Mouse (Mus musculus): ENCODE measurements around the gene Gm10643. TPM values are rescaled to one million over a fixed set of nuclear protein-coding genes. Genes with fewer than 3 reads are reported as not detected.

The Gm10643 gene
- polyA plus RNA-seq, 1 experiment from 2014 or later: 0.27 TPM

DNA sequence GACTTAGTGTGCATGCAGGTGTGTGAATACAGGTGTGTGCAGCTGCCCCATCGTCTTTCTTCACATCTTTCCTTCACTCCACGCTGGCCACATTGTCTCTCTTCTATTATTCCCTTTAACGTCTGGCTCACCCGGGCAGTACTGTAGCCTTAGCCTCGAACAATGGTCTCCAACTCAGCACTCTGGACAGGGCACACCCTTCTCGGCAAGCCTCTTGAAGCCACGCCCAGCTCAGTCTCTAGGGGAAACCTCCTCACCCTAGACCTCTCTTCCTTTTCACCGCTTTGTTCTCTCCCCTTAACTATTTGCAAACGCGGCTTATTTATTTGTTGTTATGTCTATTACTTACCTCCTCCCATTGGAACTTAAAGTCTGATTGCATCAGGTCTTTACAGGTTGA lies 37.5 kb downstream of the Gm10643 start:
- ATAC-seq: no peak
- no peaks in the 10 kb centered on the region for H3K36me3 ChIP-seq
- H3K27me3 ChIP-seq (replicated peaks): peaks cover 74% of the 10 kb centered on the region
- WGBS (ENCODE audit: insufficient replicate concordance): 11% methylated on average over 10 of the region's 10 CpGs
- no peak overlapping the region for H3K27ac ChIP-seq
- H3K9ac ChIP-seq: no peak overlapping the region
- H3K9me3 ChIP-seq (replicated peaks): no peaks in the 10 kb centered on the region
- H3K4me2 ChIP-seq: no peak overlapping the region
- peaks cover 18% of the 10 kb centered on the region for H3K4me1 ChIP-seq
- H3K4me3 ChIP-seq: no peak overlapping the region

DNA sequence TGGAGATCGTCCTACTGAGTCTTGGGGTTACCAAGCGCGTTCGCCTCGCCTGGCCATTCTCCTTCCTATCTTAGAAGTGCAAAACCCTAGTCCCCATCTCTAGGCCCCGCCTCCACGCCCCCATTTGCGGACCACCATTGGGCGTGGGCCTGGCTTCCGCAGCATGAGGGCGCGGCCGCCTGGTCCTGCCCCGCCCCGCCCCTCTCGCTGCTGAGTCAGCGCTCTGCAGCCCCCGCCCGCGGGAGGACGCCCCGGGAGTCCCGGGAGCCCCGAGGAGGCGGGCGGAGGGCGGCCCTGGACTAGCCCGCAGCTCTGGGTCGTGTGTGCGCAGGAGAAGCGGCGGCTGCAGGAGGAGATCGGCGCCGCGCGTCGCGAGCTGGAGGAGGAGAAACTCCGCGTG lies 39.1 kb downstream of the Gm10643 start:
- Histone ChIP-seq H3K27ac (no peak overlapping the region), H3K36me3 (no peaks in the 10 kb centered on the region), H3K4me3 (peak overlapping the region; percentile 51), H3K4me1 (peaks cover 24% of the 10 kb centered on the region), H3K27me3 (replicated peaks) (peaks cover 90% of the 10 kb centered on the region), H3K9ac (no peak overlapping the region), H3K9me3 (replicated peaks) (no peaks in the 10 kb centered on the region), H3K4me2 (peak overlapping the region; percentile 74)
- peak; percentile 55; the same call in 1 of the 2 replicates for ATAC-seq
- 1% methylated on average over 41 of the region's 41 CpGs for WGBS (ENCODE audit: insufficient replicate concordance)

GRCm38 (mm10) chr8:84024171-84024570 lies 40.8 kb downstream of the Gm10643 start:
- Histone ChIP-seq H3K4me1 (peaks cover 24% of the 10 kb centered on the region), H3K9ac (no peak overlapping the region), H3K27me3 (replicated peaks) (peaks cover 96% of the 10 kb centered on the region), H3K9me3 (replicated peaks) (no peaks in the 10 kb centered on the region), H3K27ac (no peak overlapping the region), H3K36me3 (no peaks in the 10 kb centered on the region), H3K4me3 (no peak overlapping the region), H3K4me2 (no peak overlapping the region)
- no peak for ATAC-seq
- 6% methylated on average over 10 of the region's 10 CpGs for WGBS (ENCODE audit: insufficient replicate concordance)

- H3K4me2 ChIP-seq: no peak overlapping the region
- ATAC-seq: no peak
- H3K4me1 ChIP-seq: peaks cover 24% of the 10 kb centered on the region
- H3K36me3 ChIP-seq: no peaks in the 10 kb centered on the region
- H3K4me3 ChIP-seq: no peak overlapping the region
- no peak overlapping the region for H3K9ac ChIP-seq
- H3K9me3 ChIP-seq (replicated peaks): no peaks in the 10 kb centered on the region
- H3K27me3 ChIP-seq (replicated peaks): peaks cover 95% of the 10 kb centered on the region
- H3K27ac ChIP-seq: no peak overlapping the region
- WGBS (ENCODE audit: insufficient replicate concordance): 58% methylated on average over 1 of the region's 1 CpGs
Observed at GRCm38 (mm10) chr8:84023631-84024030, 41.3 kb downstream of the Gm10643 start.

GRCm38 (mm10) chr8:84023085-84023484 lies 41.9 kb downstream of the Gm10643 start:
- 19% methylated on average over 5 of the region's 5 CpGs for WGBS (ENCODE audit: insufficient replicate concordance)
- no peak overlapping the region for H3K27ac ChIP-seq
- peaks cover 95% of the 10 kb centered on the region for H3K27me3 ChIP-seq (replicated peaks)
- no peak for ATAC-seq
- no peak overlapping the region for H3K4me2 ChIP-seq
- no peaks in the 10 kb centered on the region for H3K36me3 ChIP-seq
- H3K9ac ChIP-seq: no peak overlapping the region
- H3K4me3 ChIP-seq: no peak overlapping the region
- no peaks in the 10 kb centered on the region for H3K9me3 ChIP-seq (replicated peaks)
- peaks cover 24% of the 10 kb centered on the region for H3K4me1 ChIP-seq

- ATAC-seq: no peak
- 40% methylated on average over 12 of the region's 12 CpGs for WGBS (ENCODE audit: insufficient replicate concordance)
Observed at GRCm38 (mm10) chr8:84021569-84021968, 43.4 kb downstream of the Gm10643 start.

GRCm38 (mm10) chr8:84021096-84021495 lies 43.8 kb downstream of the Gm10643 start, which contains the start of gene Palm3:
Gene Palm3, plus strand, starts transcription at chr8:84021471.
- Histone ChIP-seq H3K9ac (no peak within 1 kb of the TSS), H3K27me3 (replicated peaks) (peaks cover 88% of the 10 kb centered on the region), H3K36me3 (no peaks in the 10 kb centered on the region), H3K4me2 (peak within 1 kb of the TSS; percentile 17; the same call in 1 of the 2 replicates), H3K27ac (no peak within 1 kb of the TSS), H3K9me3 (replicated peaks) (no peaks in the 10 kb centered on the region), H3K4me1 (peaks cover 19% of the 10 kb centered on the region), H3K4me3 (no peak within 1 kb of the TSS)
- 14% methylated on average over 18 of the region's 18 CpGs for WGBS (ENCODE audit: insufficient replicate concordance)
- ATAC-seq: no peak

More at GRCm38 (mm10) chr8:84021569-84021968, 43.4 kb downstream of the Gm10643 start:
- Histone ChIP-seq H3K27ac (no peak overlapping the region), H3K27me3 (replicated peaks) (peaks cover 93% of the 10 kb centered on the region), H3K9me3 (replicated peaks) (no peaks in the 10 kb centered on the region), H3K4me2 (peak overlapping the region; percentile 17; the same call in 1 of the 2 replicates), H3K4me1 (peaks cover 24% of the 10 kb centered on the region), H3K9ac (no peak overlapping the region), H3K4me3 (no peak overlapping the region), H3K36me3 (no peaks in the 10 kb centered on the region)

DNA sequence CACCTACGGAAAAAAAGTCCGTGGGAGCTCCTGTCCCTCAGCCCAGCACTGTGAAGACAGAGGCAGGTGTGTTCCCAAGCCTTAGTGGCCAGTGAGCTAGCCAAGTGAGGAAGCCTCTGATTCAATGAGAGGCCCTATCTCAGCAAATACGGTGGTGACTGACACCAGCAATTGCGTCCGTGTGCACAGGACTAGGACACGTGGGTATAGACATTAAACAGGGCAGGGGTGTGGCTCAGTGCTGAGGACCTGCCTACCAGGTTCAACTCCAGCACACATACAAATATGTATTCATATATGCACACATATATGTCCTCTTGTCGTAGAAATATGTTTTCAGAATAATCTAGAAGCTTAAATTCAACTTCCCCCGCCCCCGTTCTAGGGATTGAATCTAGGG lies 45.2 kb downstream of the Gm10643 start:
- 66% methylated on average over 9 of the region's 9 CpGs for WGBS (ENCODE audit: insufficient replicate concordance)
- Histone ChIP-seq H3K9me3 (replicated peaks) (no peaks in the 10 kb centered on the region), H3K9ac (no peak overlapping the region), H3K27me3 (replicated peaks) (peaks cover 84% of the 10 kb centered on the region), H3K27ac (no peak overlapping the region), H3K4me1 (peaks cover 12% of the 10 kb centered on the region; the same call in 1 of the 2 replicates), H3K4me2 (no peak overlapping the region), H3K36me3 (no peaks in the 10 kb centered on the region), H3K4me3 (no peak overlapping the region)
- ATAC-seq: no peak

DNA sequence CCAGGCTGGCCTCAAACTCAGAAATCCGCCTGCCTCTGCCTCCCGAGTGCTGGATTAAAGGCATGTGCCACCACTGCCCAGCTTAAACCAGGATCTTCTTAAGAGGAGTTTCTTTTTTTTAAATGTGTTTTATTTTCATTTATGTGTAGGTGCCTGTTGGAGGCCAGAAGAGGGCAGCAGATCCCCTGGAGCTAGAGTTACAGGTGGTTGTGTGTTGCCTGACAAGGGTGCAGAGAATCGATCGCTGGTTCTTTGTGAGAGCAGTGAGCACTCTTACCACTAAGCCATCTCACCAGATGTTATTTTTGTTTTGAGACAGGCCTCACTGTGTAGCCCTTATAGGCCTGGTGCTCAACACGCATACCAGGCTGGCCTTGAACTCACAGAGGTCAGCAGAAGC lies 49.1 kb downstream of the Gm10643 start:
- ATAC-seq: no peak
- no peaks in the 10 kb centered on the region for H3K9me3 ChIP-seq (replicated peaks)
- H3K36me3 ChIP-seq: no peaks in the 10 kb centered on the region
- no peak overlapping the region for H3K4me3 ChIP-seq
- H3K4me1 ChIP-seq: peaks cover 15% of the 10 kb centered on the region
- H3K27ac ChIP-seq: no peak overlapping the region
- WGBS (ENCODE audit: insufficient replicate concordance): 80% methylated on average over 5 of the region's 5 CpGs
- no peak overlapping the region for H3K4me2 ChIP-seq
- H3K9ac ChIP-seq: no peak overlapping the region
- peaks cover 84% of the 10 kb centered on the region for H3K27me3 ChIP-seq (replicated peaks)

MicroRNAs within 50 kb of the gene (microRNA counts, 519-probe panel; counts per million panel counts)
- microRNA mmu-miR-709: 4,378 counts per million, percentile 81 among the panel's probes with 10 or more counts

Small RNA genes lying within 50 kb of the gene (microRNA-seq; reads per million reads assigned to microRNA genes)
- gene Mir709: not detected

Other genes with a start within 250 kb of the Gm10643 start
- gene Adgrl1, start 165.0 kb downstream of the Gm10643 start, polyA plus RNA-seq (2016; fragmentation: Nextera tagmentation; extraction: Ambion mirVana): 4.9 and 5.3 TPM in 2 replicates
- gene Gm10644, start 109.9 kb downstream of the Gm10643 start, polyA plus RNA-seq (2016; fragmentation: Nextera tagmentation; extraction: Ambion mirVana): 0.15 and 0.16 TPM in 2 replicates
- gene Asf1b, start 109.6 kb downstream of the Gm10643 start, polyA plus RNA-seq (2016; fragmentation: Nextera tagmentation; extraction: Ambion mirVana): 113 and 116 TPM in 2 replicates
- gene Prkaca, start 92.1 kb downstream of the Gm10643 start, polyA plus RNA-seq (2016; fragmentation: Nextera tagmentation; extraction: Ambion mirVana): 81.1 and 82.0 TPM in 2 replicates
- gene Samd1, start 67.5 kb downstream of the Gm10643 start, polyA plus RNA-seq (2016; fragmentation: Nextera tagmentation; extraction: Ambion mirVana): 8.5 and 8.7 TPM in 2 replicates
- 0.41 and 0.63 TPM in 2 replicates for gene 1700067K01Rik, start 63.6 kb downstream of the Gm10643 start, polyA plus RNA-seq (2016; fragmentation: Nextera tagmentation; extraction: Ambion mirVana)
- gene 2210011C24Rik, start 53.0 kb downstream of the Gm10643 start, polyA plus RNA-seq (2016; fragmentation: Nextera tagmentation; extraction: Ambion mirVana): not detected in 2 replicates
- 0.36 and 0.66 TPM in 2 replicates for gene Palm3, start 43.7 kb downstream of the Gm10643 start, polyA plus RNA-seq (2016; fragmentation: Nextera tagmentation; extraction: Ambion mirVana)
- gene Il27ra, start 22.5 kb downstream of the Gm10643 start, polyA plus RNA-seq (2016; fragmentation: Nextera tagmentation; extraction: Ambion mirVana): 1.5 and 1.6 TPM in 2 replicates
- not detected in 2 replicates for gene Rln3, start 20.1 kb downstream of the Gm10643 start, polyA plus RNA-seq (2016; fragmentation: Nextera tagmentation; extraction: Ambion mirVana)
- 4.1 and 4.2 TPM in 2 replicates for gene Rfx1, start 1.7 kb upstream of the Gm10643 start, polyA plus RNA-seq (2016; fragmentation: Nextera tagmentation; extraction: Ambion mirVana)
- gene Dcaf15, start 39.6 kb upstream of the Gm10643 start, polyA plus RNA-seq (2016; fragmentation: Nextera tagmentation; extraction: Ambion mirVana): 5.9 and 6.4 TPM in 2 replicates
- 0.08 and 0.13 TPM in 2 replicates for gene Podnl1, start 60.9 kb upstream of the Gm10643 start, polyA plus RNA-seq (2016; fragmentation: Nextera tagmentation; extraction: Ambion mirVana)
- gene Cc2d1a, start 82.8 kb upstream of the Gm10643 start, polyA plus RNA-seq (2016; fragmentation: Nextera tagmentation; extraction: Ambion mirVana): 8.2 and 9.6 TPM in 2 replicates
- 0.28 and 0.58 TPM in 2 replicates for gene 4930432K21Rik, start 82.9 kb upstream of the Gm10643 start, polyA plus RNA-seq (2016; fragmentation: Nextera tagmentation; extraction: Ambion mirVana)
- gene Nanos3, start 120.1 kb upstream of the Gm10643 start, polyA plus RNA-seq (2016; fragmentation: Nextera tagmentation; extraction: Ambion mirVana): 0.61 and 1.3 TPM in 2 replicates
- gene Zswim4, start 171.9 kb upstream of the Gm10643 start, polyA plus RNA-seq (2016; fragmentation: Nextera tagmentation; extraction: Ambion mirVana): 3.6 and 5.0 TPM in 2 replicates
- 249 and 259 TPM in 2 replicates for gene D8Ertd738e, start 184.6 kb upstream of the Gm10643 start, polyA plus RNA-seq (2016; fragmentation: Nextera tagmentation; extraction: Ambion mirVana)
- gene Mri1, start 192.2 kb upstream of the Gm10643 start, polyA plus RNA-seq (2016; fragmentation: Nextera tagmentation; extraction: Ambion mirVana): 55.4 and 63.1 TPM in 2 replicates
- gene Ccdc130, start 205.2 kb upstream of the Gm10643 start, polyA plus RNA-seq (2016; fragmentation: Nextera tagmentation; extraction: Ambion mirVana): 9.5 and 10.4 TPM in 2 replicates